ENCODE assay signal across 10 mouse cellular contexts in the genomic region with DNA sequence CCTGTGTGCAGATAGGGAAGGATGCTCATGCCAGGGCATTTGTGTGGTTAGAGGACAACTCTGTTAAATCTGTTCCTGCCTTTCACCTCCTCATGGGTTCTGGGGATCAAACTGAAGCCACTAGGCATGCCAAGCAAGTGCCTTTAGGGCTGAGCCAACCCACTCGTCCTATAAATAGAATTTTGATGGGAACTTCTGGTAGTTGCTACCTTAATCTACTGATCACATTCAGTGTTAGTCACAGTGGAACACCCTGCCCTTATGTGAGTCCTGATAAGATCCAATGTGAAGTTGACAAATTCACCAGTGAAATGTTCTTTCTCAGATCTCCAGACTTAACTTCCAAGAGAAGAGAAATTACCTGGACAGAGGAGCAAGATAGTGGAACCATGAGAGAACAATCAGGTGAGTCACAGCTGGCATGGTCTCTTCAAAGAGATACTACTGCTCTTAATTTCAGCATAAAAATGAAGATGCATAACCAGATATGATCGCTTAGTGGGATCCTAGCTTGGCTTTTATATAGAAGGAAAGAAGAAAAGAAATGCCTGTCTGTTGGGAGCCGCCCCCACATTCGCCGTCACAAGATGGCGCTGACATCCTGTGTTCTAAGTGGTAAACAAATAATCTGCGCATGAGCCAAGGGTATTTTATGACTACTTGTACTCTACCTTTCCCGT.
DNase-seq lines count a peak whose midpoint lies in the region; ATAC-seq and TF ChIP-seq lines count a peak whose summit lies in the region.
"Had no signal": no experiment of that assay in that cellular context is flagged by ENCODE, and none has a peak within 500 bp of the region (broad histone marks: within the 10 kb centered on the region; RNA-seq: fewer than 3 reads in every experiment).

No protein-coding gene starts in this region.

- WGBS in liver, adult 2 months = 93% methylated on average over 7 of the region's 8 CpGs

- no peaks in the 10 kb centered on the region for H3K79me2 ChIP-seq in liver, adult 2 months (ENCODE audit: control insufficient read depth, insufficient read depth, low read length)

- no peak overlapping the region for H3K9ac ChIP-seq in liver, adult 2 months (ENCODE audit: low read depth, low read length)
- H3K9ac ChIP-seq: midbrain, embryonic 12.5 days had no signal

- no peak for TF ChIP-seq POLR2A in liver, adult 2 months (IDR thresholded peaks at IDR 0.05; ENCODE audit: extremely low read depth, insufficient read depth, low read length)

- H3K4me3 ChIP-seq in liver, adult 2 months (ENCODE audit: insufficient read depth, low read depth, low read length) = no peak overlapping the region
- H3K4me3 ChIP-seq: midbrain, embryonic 12.5 days had no signal

- ATAC-seq in hematopoietic stem cell, adult 5-6 weeks (replicated peaks in 1 of 2; ENCODE audit: insufficient read depth in 1 of 2, low FRiP score in 2 of 2, low TSS enrichment in 1 of 2, low read depth in 1 of 2, poor library complexity in 2 of 2, severe bottlenecking in 2 of 2) = peak; percentile 54 to 56
- no peak for ATAC-seq in erythroid progenitor cell, adult 5-6 weeks (replicated peaks; ENCODE audit: low FRiP score, poor library complexity, severe bottlenecking)

- no peaks in the 10 kb centered on the region for H3K27me3 ChIP-seq in liver, adult 2 months (ENCODE audit: control insufficient read depth, insufficient read depth, low read length)
- H3K27me3 ChIP-seq: midbrain, embryonic 12.5 days had no signal

- no peak for TF ChIP-seq CTCF in liver, adult 2 months (IDR thresholded peaks at IDR 0.05; ENCODE audit: low read depth, low read length)

- H3K27ac ChIP-seq in liver, adult 2 months (replicated peaks; ENCODE audit: insufficient read depth, low read depth, low read length) = no peak overlapping the region
- H3K27ac ChIP-seq: midbrain, embryonic 12.5 days had no signal

- H3K36me3 ChIP-seq in liver, adult 2 months (ENCODE audit: control insufficient read depth, insufficient read depth, low read length) = no peaks in the 10 kb centered on the region
- H3K36me3 ChIP-seq: midbrain, embryonic 12.5 days had no signal

- DNase-seq in adrenal gland, adult 2 months = peak; percentile 24
- no peak for DNase-seq in adrenal gland, postnatal 36 days
- peak; percentile 14 for DNase-seq in liver, adult 2 months (ENCODE audit: extremely low read depth, low read depth, low spot score)
- DNase-seq in liver = no peak
- DNase-seq in naive thymus-derived CD4-positive, alpha-beta T cell, adult 2 months (ENCODE audit: low read depth) = peak; percentile 89
- no peak for DNase-seq in layer of hippocampus, postnatal 14 days (ENCODE audit: low spot score in 2 of 2)
- DNase-seq: right cerebral cortex, postnatal 25 days had no signal

- no peaks in the 10 kb centered on the region for H3K4me1 ChIP-seq in liver, adult 2 months (ENCODE audit: control insufficient read depth, insufficient read depth, low read length)
- H3K4me1 ChIP-seq: midbrain, embryonic 12.5 days had no signal

Comparison
In these comparisons a context has a peak if more than half of its experiments do, and no peak if none do; other contexts are left out.
1. DNase-seq: peak in adrenal gland, adult 2 months (single experiment), liver, adult 2 months (single experiment) and naive thymus-derived CD4-positive, alpha-beta T cell, adult 2 months (single experiment); none in adrenal gland, postnatal 36 days (0 of 2), liver (single experiment) and layer of hippocampus, postnatal 14 days (0 of 2).